Mouse (Mus musculus) heart, embryonic 16.5 days (tissue): ENCODE data around the gene Oprl1. TPM values are rescaled to one million over a fixed set of nuclear protein-coding genes. Genes with fewer than 3 reads are reported as not detected.

Experiments used
- ATAC-seq: fragments of 200-750 bp; cut with Nextera tagmentation; replicated peaks from 2 replicates; pipeline ENCODE4 v1.8.0; 2017; ENCODE audit warnings: moderate number of reproducible peaks; ENCODE audit not compliant: insufficient read depth, low FRiP score; ENCODE audit errors: extremely low read depth
- H3K27ac ChIP-seq: fragments of 300-500 bp; sonication (generic); 2 replicates; pipeline ENCODE4 v1.5.1; 2014; ENCODE audit warnings: mild to moderate bottlenecking, low read length, control low read depth, moderate library complexity
- H3K27me3 ChIP-seq: fragments of 300-500 bp; sonication (generic); 2 replicates; pipeline ENCODE4 v1.6.1; 2014; ENCODE audit warnings: low read length, mixed read lengths; ENCODE audit not compliant: control insufficient read depth, insufficient read depth
- H3K36me3 ChIP-seq: fragments of 300-500 bp; sonication (generic); 2 replicates; pipeline ENCODE4 v1.6.1; 2014; ENCODE audit not compliant: control insufficient read depth, insufficient read depth
- H3K4me1 ChIP-seq: fragments of 300-500 bp; sonication (generic); 2 replicates; pipeline ENCODE4 v1.6.1; 2014; ENCODE audit warnings: low read length, mixed read lengths; ENCODE audit not compliant: control insufficient read depth, insufficient read depth
- H3K4me2 ChIP-seq: fragments of 300-500 bp; sonication (generic); 2 replicates; pipeline ENCODE4 v1.6.1; 2014; ENCODE audit warnings: low read depth, mild to moderate bottlenecking, control low read depth, low read length
- H3K4me3 ChIP-seq: fragments of 300-500 bp; sonication (generic); 2 replicates; pipeline ENCODE4 v1.5.1; 2014; ENCODE audit warnings: mild to moderate bottlenecking, control low read depth, low read length
- H3K9ac ChIP-seq: fragments of 300-500 bp; sonication (generic); 2 replicates; pipeline ENCODE4 v1.6.1; 2014; ENCODE audit warnings: low read length, control low read depth
- H3K9me3 ChIP-seq: fragments of 300-500 bp; sonication (generic); replicated peaks from 2 replicates; pipeline ENCODE4 v1.6.1; 2016; ENCODE audit warnings: low read length; ENCODE audit not compliant: control insufficient read depth
- WGBS: fragments of 180-500 bp; shearing (Covaris S2); extraction: QIAGEN DNeasy Blood & Tissue Kit; methylation state at CpG from one replicate; pipeline ENCODE4 v1.1.7; 2014; 5-methylcytosine and 5-hydroxymethylcytosine counted together
- polyA plus RNA-seq: library from polyadenylated mRNA; unstranded; fragments of >200 nt; fragmentation: Nextera tagmentation; extraction: Ambion mirVana; gene quantifications from 2 replicates; pipeline ENCODE4 v1.2.1, GENCODE M21; 2015

Oprl1 gene
- polyA plus RNA-seq, 1 experiment from 2014 or later: 1.2 TPM

DNA sequence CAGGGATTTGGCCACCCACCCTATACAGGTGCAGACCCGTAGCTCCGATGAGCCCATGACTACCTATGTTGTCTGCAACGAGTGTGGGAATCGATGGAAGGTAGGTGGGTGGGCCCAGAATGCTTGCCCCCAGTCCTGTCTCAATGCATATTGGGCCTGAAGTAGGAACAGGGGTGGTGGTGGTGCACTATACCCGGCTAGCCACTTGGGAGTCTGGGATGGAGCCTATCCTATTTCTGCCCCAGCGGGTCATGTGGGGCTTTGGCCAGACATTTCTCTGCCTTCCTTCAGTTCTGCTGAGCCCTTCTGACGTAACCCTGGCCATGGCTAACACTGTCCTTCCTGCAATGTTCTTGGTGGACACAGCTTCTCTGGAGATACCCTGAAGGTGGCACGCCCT is 27.2 kb upstream of the Oprl1 start:
- Histone ChIP-seq H3K9me3 (no peaks in the 10 kb centered on the region), H3K9ac (no peak overlapping the region), H3K27ac (no peak overlapping the region), H3K4me3 (no peak overlapping the region), H3K4me2 (no peak overlapping the region), H3K4me1 (no peaks in the 10 kb centered on the region), H3K36me3 (peaks cover 14% of the 10 kb centered on the region; the same call in 1 of the 2 replicates), H3K27me3 (no peaks in the 10 kb centered on the region)
- no peak for ATAC-seq
- 94% methylated on average over 8 of the region's 8 CpGs for WGBS

GRCm38 (mm10) chr2:181689466-181690160 is 25.2 kb upstream of the Oprl1 start:
- ATAC-seq: no peak
- Histone ChIP-seq H3K36me3 (peaks cover 13% of the 10 kb centered on the region; the same call in 1 of the 2 replicates), H3K27ac (no peak overlapping the region), H3K4me3 (no peak overlapping the region), H3K27me3 (no peaks in the 10 kb centered on the region), H3K9ac (no peak overlapping the region), H3K4me1 (peaks cover 3% of the 10 kb centered on the region; the same call in 1 of the 2 replicates), H3K9me3 (no peaks in the 10 kb centered on the region), H3K4me2 (no peak overlapping the region)
- WGBS: 89% methylated on average over 10 of the region's 10 CpGs

DNA sequence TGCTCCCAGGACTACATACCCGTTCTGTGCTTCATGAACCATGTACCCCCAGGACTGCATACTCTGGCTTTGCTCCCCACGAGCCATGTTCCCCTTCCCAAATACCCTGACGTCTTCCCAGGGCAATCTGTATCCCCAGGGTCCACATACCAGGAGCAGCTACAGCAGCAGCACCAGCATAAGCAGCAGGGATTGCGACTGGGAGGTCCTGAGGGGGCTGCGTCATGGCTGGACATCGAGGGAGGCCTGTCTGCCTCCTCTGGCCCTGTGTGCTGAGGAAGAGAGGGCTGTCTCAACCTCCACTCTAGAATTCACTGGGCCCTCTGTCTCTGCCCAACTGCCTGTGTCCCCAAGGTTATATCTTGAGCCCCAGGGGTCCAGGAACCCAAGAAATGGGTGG is 23.7 kb upstream of the Oprl1 start:
- Histone ChIP-seq H3K36me3 (peaks cover 12% of the 10 kb centered on the region; the same call in 1 of the 2 replicates), H3K4me1 (peaks cover 3% of the 10 kb centered on the region; the same call in 1 of the 2 replicates), H3K4me3 (no peak overlapping the region), H3K27me3 (no peaks in the 10 kb centered on the region), H3K27ac (no peak overlapping the region), H3K9me3 (no peaks in the 10 kb centered on the region), H3K4me2 (no peak overlapping the region), H3K9ac (no peak overlapping the region)
- 81% methylated on average over 6 of the region's 6 CpGs for WGBS
- no peak for ATAC-seq

DNA sequence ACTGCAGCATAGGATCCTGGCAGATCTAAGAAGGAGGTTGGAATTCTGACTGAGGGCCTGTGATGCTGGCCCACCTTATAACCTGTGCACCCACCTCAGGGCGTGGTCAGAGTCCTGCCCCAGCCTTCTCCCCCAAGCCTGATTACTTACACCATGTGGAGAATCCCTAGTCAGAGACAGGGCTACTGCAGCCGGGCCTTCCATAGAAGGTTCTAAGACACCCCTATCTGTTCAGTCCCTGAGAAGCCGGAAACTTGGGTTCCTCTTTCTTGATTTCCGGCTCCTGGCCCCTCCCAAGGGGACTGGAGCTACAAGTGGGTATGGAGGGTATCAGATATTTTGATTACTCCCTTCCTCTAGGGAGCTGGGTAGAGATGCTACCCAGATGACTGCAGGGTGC is 23.2 kb upstream of the Oprl1 start:
- H3K4me2 ChIP-seq: 0 out of 2 replicates have a peak overlapping the region, but pooled peaks have one; percentile 10

GRCm38 (mm10) chr2:181692304-181692703 is 22.5 kb upstream of the Oprl1 start:
- Histone ChIP-seq H3K4me2 (peak overlapping the region; percentile 96; the same call in 1 of the 2 replicates), H3K36me3 (peaks cover 12% of the 10 kb centered on the region; the same call in 1 of the 2 replicates), H3K27me3 (no peaks in the 10 kb centered on the region), H3K9me3 (no peaks in the 10 kb centered on the region), H3K4me1 (peaks cover 3% of the 10 kb centered on the region; the same call in 1 of the 2 replicates), H3K4me3 (no peak overlapping the region), H3K9ac (no peak overlapping the region), H3K27ac (no peak overlapping the region)
- 88% methylated on average over 3 of the region's 3 CpGs for WGBS
- no peak for ATAC-seq

More for the DNA sequence above, 23.2 kb upstream of the Oprl1 start:
- Histone ChIP-seq H3K27me3 (no peaks in the 10 kb centered on the region), H3K27ac (no peak overlapping the region), H3K9ac (no peak overlapping the region), H3K36me3 (peaks cover 12% of the 10 kb centered on the region; the same call in 1 of the 2 replicates), H3K4me3 (no peak overlapping the region), H3K4me1 (peaks cover 3% of the 10 kb centered on the region; the same call in 1 of the 2 replicates), H3K9me3 (no peaks in the 10 kb centered on the region)
- 72% methylated on average over 4 of the region's 4 CpGs for WGBS
- no peak for ATAC-seq

DNA sequence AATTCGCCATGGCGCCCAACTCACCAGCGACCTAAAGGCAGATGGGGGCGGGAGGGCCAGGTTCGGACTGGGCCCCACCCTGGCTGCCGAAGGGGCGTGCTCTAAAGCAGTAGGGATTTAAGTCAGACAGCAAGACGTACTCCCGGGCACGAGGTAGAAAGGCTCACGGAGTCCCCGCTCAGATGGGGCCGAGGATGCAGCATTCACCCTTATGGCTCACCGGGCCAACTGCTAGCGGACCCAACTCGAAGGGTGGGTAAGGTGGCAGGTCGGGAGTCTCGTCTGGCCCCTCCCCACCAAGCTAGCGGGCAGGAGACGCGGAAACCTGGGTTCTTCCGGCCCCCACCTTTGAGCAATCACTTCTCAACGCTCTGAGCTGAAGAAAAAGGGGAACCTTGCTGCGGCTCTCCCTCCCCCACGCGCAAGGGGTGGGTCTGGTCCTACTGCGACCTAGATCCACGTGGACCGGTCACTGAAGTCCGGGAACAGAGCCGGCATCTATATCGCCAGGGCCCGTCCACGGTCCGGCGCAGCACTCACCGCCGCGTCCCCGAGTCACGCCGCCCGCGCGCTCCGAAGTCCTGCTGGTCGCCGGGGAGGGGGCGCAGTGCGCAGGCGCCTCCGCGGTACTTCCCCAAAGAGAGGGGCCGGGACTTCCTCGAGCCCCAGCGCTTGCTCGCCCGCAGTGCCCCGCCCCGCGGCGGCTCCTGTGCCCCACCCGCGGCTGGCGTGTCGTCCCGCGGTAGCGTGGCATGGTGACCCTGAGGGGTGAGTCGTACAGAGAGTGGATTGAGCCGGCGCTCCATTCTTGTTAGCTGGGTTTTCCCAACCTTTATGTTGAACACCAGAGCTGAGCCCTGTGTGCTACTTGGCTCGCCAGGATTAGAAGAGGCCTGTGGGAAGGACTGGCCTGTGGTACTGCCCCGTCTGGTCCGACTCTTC is 21.2 kb upstream of the Oprl1 start, which contains the start of gene Rgs19:
TSS of gene Rgs19 (minus strand) at position 639 of the 942 bp plus-strand sequence.
- H3K9me3 ChIP-seq: no peaks in the 10 kb centered on the region
- peak; percentile 88 for ATAC-seq
- peak within 1 kb of the TSS; percentile 76 for H3K4me3 ChIP-seq
- H3K4me1 ChIP-seq: peaks cover 3% of the 10 kb centered on the region; the same call in 1 of the 2 replicates
- under 1% methylated on average over 75 of the region's 75 CpGs for whole genome bisulfite sequencing
- H3K27ac ChIP-seq: peak within 1 kb of the TSS; percentile 57
- H3K27me3 ChIP-seq: no peaks in the 10 kb centered on the region
- peak within 1 kb of the TSS; percentile 82 for H3K9ac ChIP-seq
- peak within 1 kb of the TSS; percentile 96 for H3K4me2 ChIP-seq
- peaks cover 6% of the 10 kb centered on the region; the same call in 1 of the 2 replicates for H3K36me3 ChIP-seq

GRCm38 (mm10) chr2:181694581-181694980 is 20.2 kb upstream of the Oprl1 start:
- H3K4me2 ChIP-seq: peak overlapping the region; percentile 96
- H3K4me1 ChIP-seq: peaks cover 3% of the 10 kb centered on the region; the same call in 1 of the 2 replicates
- no peaks in the 10 kb centered on the region for H3K36me3 ChIP-seq
- ATAC-seq: no peak
- H3K4me3 ChIP-seq: no peak overlapping the region
- H3K9me3 ChIP-seq: no peaks in the 10 kb centered on the region
- no peak overlapping the region for H3K27ac ChIP-seq
- H3K9ac ChIP-seq: no peak overlapping the region
- 84% methylated on average over 3 of the region's 3 CpGs for WGBS
- no peaks in the 10 kb centered on the region for H3K27me3 ChIP-seq

- no peaks in the 10 kb centered on the region for H3K9me3 ChIP-seq
- H3K9ac ChIP-seq: no peak overlapping the region
- no peaks in the 10 kb centered on the region for H3K27me3 ChIP-seq
- peaks cover 3% of the 10 kb centered on the region; the same call in 1 of the 2 replicates for H3K4me1 ChIP-seq
- no peak overlapping the region for H3K4me3 ChIP-seq
- ATAC-seq: no peak
- 70% methylated on average over 1 of the region's 1 CpGs for WGBS
- no peak overlapping the region for H3K27ac ChIP-seq
- H3K36me3 ChIP-seq: no peaks in the 10 kb centered on the region
- no peak overlapping the region for H3K4me2 ChIP-seq
Observed at GRCm38 (mm10) chr2:181695776-181696175, 19.0 kb upstream of the Oprl1 start.
